Mouse (Mus musculus): Measurements from ENCODE around the gene Vps13d. TPM values are rescaled to one million over a fixed set of nuclear protein-coding genes. Genes with fewer than 3 reads are reported as not detected.
A peak's percentile ranks its signal among the peaks of the same experiment; 100 is the strongest.

Gene Vps13d
- polyA plus RNA-seq, 1 experiment from 2014 or later: 8.8 TPM

DNA sequence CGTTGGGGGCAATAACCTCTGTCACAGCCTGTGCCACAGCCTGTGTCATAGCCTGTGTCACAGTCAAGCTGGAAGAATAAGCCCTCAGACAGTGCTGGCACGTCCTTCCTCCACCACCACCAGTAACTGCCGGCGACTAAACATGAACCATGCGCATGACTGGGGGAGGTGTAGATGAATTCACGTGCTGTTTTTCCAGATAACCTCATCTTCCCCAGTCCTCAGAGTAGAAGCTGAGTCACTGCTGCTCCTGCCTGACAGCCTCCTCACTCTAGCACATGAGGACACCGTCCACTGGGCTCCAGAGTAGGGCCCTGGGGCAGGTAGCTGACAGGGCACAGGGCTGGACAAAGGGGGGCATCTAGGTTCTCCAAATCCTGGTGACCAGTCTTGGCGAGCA, 27.3 kb upstream of the Vps13d start:
- Histone ChIP-seq H3K4me1 (no peaks in the 10 kb centered on the region), H3K4me2 (no peak overlapping the region), H3K27me3 (replicated peaks) (no peaks in the 10 kb centered on the region), H3K27ac (no peak overlapping the region), H3K9ac (no peak overlapping the region), H3K36me3 (no peaks in the 10 kb centered on the region), H3K9me3 (no peaks in the 10 kb centered on the region), H3K4me3 (replicated peaks) (no peak overlapping the region)
- WGBS: 77% methylated on average over 8 of the region's 8 CpGs
- peak; percentile 74; the same call in 1 of the 2 replicates for ATAC-seq (ENCODE audit: insufficient read depth, low FRiP score, low read depth)

DNA sequence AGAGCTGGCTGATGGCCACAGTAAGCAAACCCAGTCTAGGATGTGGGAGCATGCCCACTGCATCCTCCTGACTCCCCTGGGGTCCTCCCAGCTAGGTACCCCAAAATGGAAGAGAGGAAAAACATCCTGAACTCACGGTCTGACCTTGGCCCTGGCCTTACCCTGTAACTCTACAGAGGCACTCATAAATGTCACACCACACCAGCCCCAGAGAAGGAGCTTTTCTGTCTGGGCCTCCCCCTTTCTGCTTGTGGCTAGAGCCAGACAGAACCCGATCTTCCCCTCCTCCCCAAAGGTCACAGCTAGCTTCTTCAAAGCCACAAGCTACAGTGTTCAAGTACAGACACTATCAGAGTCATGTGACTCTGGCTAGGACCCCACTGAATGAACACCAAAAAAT, 26.6 kb upstream of the Vps13d start:
- Histone ChIP-seq H3K27me3 (replicated peaks) (no peaks in the 10 kb centered on the region), H3K4me1 (no peaks in the 10 kb centered on the region), H3K27ac (no peak overlapping the region), H3K9ac (no peak overlapping the region), H3K4me2 (no peak overlapping the region), H3K36me3 (no peaks in the 10 kb centered on the region), H3K9me3 (no peaks in the 10 kb centered on the region), H3K4me3 (replicated peaks) (no peak overlapping the region)
- no peak for ATAC-seq (ENCODE audit: insufficient read depth, low FRiP score, low read depth)
- 59% methylated on average over 2 of the region's 2 CpGs for WGBS

DNA sequence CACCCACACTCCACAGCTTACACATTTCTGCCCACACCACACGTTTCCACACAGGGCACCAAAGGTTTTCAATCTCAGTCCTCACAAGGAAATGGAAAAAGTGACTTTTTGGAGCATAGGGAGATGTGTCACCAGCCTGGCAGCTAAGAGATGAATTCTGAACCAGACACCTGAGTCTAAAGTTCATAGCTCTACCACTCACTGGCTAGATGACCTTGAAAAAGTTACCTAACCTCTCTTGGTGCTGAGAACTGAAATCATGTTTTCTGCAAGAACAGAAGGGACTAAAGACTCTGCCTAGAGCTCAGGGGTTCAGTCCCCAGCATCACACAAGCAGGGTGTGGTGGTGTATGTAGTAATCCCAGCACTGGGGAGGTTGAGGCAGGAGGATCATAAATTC, 25.2 kb upstream of the Vps13d start:
- Histone ChIP-seq H3K27ac (no peak overlapping the region), H3K9me3 (no peaks in the 10 kb centered on the region), H3K4me1 (peaks cover under 1% of the 10 kb centered on the region; the same call in 1 of the 2 replicates), H3K4me3 (replicated peaks) (no peak overlapping the region), H3K36me3 (no peaks in the 10 kb centered on the region), H3K4me2 (no peak overlapping the region), H3K9ac (no peak overlapping the region), H3K27me3 (replicated peaks) (no peaks in the 10 kb centered on the region)
- 95% methylated on average over 1 of the region's 1 CpGs for WGBS
- ATAC-seq (ENCODE audit: insufficient read depth, low FRiP score, low read depth): no peak

DNA sequence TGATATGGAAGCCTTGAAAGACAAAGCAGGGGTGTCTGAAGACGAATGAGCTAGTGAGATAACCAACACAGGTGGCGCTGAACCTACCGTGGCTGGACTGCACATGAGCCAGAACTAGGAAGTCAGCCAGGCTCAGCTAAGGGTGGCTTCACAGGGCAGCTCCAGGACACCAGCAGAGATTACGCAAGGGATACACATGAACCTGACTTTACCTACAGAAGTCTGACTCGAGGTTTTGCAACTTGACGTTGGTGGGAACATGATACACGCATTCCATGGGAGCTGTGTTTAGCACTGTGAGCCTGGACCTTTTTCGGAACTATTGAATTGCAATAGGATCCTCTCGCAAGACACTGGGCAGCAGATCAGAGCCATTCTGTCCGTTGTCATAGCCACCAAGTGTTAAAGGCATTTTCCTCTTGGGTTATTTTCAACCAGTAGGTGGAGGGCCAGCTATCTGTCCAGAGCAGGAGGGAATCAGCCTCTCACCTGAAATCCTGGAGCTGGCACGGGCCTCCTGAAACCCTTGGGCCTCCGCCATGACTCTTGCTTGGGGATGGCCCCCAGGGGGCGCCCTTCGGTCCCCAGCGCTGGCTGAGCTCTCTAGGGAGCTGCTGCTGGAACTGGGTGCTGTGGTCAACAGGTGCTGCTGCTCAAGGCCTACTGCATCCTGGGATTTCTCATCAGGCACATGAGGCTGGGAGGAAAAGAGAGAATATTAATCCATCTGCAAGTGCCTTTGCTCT, 24.6 kb upstream of the Vps13d start:
- H3K27ac ChIP-seq: no peak overlapping the region

DNA sequence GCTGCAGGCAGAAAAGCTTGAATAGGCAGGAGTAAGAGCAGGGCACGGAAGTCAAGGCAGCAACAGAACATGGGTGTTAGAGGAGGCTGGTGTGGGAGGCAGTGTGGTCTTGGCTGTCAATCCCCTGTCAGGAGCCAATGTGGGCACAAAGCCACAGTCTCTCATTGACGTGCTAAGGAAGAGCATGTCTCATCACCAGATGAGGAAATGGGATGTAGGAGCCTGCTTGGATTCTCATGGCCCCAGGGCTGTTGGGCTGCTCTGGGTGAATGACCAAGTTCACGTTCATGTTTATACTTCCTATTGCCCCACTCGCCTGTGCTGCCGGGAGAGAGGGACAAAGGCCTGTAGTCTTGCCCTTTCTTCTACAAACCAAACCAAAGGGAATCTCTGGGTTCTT, 23.0 kb upstream of the Vps13d start:
- peaks cover 6% of the 10 kb centered on the region; the same call in 1 of the 2 replicates for H3K4me1 ChIP-seq
- no peak overlapping the region for H3K9ac ChIP-seq
- no peaks in the 10 kb centered on the region for H3K36me3 ChIP-seq
- 79% methylated on average over 5 of the region's 5 CpGs for WGBS
- no peak overlapping the region for H3K4me3 ChIP-seq (replicated peaks)
- H3K27me3 ChIP-seq (replicated peaks): no peaks in the 10 kb centered on the region
- no peak for ATAC-seq (ENCODE audit: insufficient read depth, low FRiP score, low read depth)
- no peaks in the 10 kb centered on the region for H3K9me3 ChIP-seq
- H3K27ac ChIP-seq: no peak overlapping the region
- H3K4me2 ChIP-seq: no peak overlapping the region

More for the DNA sequence above, 24.6 kb upstream of the Vps13d start:
- no peaks in the 10 kb centered on the region for H3K36me3 ChIP-seq
- H3K9me3 ChIP-seq: no peaks in the 10 kb centered on the region
- no peak overlapping the region for H3K4me2 ChIP-seq
- WGBS: 61% methylated on average over 15 of the region's 15 CpGs
- ATAC-seq (ENCODE audit: insufficient read depth, low FRiP score, low read depth): no peak
- H3K27me3 ChIP-seq (replicated peaks): no peaks in the 10 kb centered on the region
- H3K4me3 ChIP-seq (replicated peaks): no peak overlapping the region
- no peak overlapping the region for H3K9ac ChIP-seq
- peaks cover 6% of the 10 kb centered on the region; the same call in 1 of the 2 replicates for H3K4me1 ChIP-seq

DNA sequence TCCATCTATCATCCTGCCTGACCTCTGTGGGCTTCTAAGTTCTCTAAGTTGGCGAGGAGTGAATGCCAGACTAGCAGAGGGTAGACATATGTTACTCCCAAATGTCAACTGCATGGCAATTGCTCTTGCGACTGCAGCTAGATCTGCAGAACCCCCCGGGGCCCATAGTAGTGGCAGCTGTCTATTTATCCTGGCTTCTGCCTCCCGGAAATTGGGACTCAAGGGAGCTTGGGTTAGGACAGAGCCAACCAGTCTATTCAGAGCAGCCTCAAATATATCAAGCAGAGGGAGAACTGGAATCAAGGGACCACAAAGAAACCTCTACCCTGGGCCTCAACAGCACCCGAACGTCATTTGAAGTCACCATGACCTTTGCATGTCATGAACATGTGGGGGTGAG, 22.2 kb upstream of the Vps13d start:
- Histone ChIP-seq H3K27me3 (replicated peaks) (no peaks in the 10 kb centered on the region), H3K4me2 (no peak overlapping the region), H3K36me3 (no peaks in the 10 kb centered on the region), H3K4me3 (replicated peaks) (no peak overlapping the region), H3K27ac (no peak overlapping the region), H3K9me3 (no peaks in the 10 kb centered on the region), H3K4me1 (peaks cover 6% of the 10 kb centered on the region; the same call in 1 of the 2 replicates), H3K9ac (no peak overlapping the region)
- ATAC-seq (ENCODE audit: insufficient read depth, low FRiP score, low read depth): no peak
- WGBS: 81% methylated on average over 6 of the region's 6 CpGs

DNA sequence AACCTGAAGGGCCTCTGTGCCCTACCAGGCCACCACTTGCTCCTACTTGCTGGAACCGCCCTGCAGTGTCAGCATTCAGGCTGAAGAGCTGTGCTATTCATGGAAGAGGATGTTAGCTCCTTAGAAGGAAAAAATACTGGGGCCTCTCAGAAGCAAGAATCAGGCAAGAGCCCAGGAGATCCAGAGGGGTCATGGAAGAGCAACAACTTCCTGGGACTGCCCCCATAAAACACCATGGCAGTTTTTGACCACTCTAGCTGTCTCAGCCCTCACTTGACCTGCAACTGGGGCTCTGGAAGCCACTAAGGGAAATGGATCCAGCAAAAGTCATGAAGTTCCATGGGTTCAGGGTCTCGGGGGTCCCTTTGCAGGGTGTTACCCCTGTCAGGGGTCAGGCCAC, 20.6 kb upstream of the Vps13d start:
- H3K9ac ChIP-seq: no peak overlapping the region

DNA sequence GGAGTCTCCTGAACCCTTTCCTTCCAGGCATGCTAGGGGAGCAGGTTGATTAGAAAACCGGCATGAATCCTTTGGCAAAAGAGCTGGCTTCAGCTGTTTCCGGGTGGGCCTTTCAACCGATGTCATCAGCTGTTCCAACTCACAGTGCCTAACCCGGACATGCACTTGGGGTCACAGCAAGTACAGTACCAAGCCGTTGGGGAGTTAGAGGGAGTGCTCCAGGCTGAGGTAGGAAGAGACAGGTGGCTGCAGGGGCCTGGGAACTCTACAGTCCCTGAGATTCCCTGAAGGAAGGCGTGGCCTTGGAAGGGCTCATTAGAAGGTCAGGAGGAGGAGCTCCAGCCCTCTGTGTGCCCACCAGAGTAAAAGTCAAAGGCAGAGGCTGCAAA, 20.0 kb upstream of the Vps13d start:
- 35% methylated on average over 6 of the region's 6 CpGs for WGBS
- ATAC-seq (ENCODE audit: insufficient read depth, low FRiP score, low read depth): no peak
- no peaks in the 10 kb centered on the region for H3K27me3 ChIP-seq (replicated peaks)
- H3K9ac ChIP-seq: no peak overlapping the region
- H3K4me3 ChIP-seq (replicated peaks): no peak overlapping the region
- H3K9me3 ChIP-seq: no peaks in the 10 kb centered on the region
- no peak overlapping the region for H3K4me2 ChIP-seq
- H3K4me1 ChIP-seq: peaks cover 6% of the 10 kb centered on the region; the same call in 1 of the 2 replicates
- H3K27ac ChIP-seq: no peak overlapping the region
- no peaks in the 10 kb centered on the region for H3K36me3 ChIP-seq

More for the DNA sequence above, 20.6 kb upstream of the Vps13d start:
- no peak for ATAC-seq (ENCODE audit: insufficient read depth, low FRiP score, low read depth)
- H3K36me3 ChIP-seq: no peaks in the 10 kb centered on the region
- H3K4me1 ChIP-seq: peaks cover 6% of the 10 kb centered on the region; the same call in 1 of the 2 replicates
- H3K27ac ChIP-seq: no peak overlapping the region
- 66% methylated on average over 2 of the region's 2 CpGs for WGBS
- H3K27me3 ChIP-seq (replicated peaks): no peaks in the 10 kb centered on the region
- no peaks in the 10 kb centered on the region for H3K9me3 ChIP-seq
- no peak overlapping the region for H3K4me2 ChIP-seq
- no peak overlapping the region for H3K4me3 ChIP-seq (replicated peaks)

DNA sequence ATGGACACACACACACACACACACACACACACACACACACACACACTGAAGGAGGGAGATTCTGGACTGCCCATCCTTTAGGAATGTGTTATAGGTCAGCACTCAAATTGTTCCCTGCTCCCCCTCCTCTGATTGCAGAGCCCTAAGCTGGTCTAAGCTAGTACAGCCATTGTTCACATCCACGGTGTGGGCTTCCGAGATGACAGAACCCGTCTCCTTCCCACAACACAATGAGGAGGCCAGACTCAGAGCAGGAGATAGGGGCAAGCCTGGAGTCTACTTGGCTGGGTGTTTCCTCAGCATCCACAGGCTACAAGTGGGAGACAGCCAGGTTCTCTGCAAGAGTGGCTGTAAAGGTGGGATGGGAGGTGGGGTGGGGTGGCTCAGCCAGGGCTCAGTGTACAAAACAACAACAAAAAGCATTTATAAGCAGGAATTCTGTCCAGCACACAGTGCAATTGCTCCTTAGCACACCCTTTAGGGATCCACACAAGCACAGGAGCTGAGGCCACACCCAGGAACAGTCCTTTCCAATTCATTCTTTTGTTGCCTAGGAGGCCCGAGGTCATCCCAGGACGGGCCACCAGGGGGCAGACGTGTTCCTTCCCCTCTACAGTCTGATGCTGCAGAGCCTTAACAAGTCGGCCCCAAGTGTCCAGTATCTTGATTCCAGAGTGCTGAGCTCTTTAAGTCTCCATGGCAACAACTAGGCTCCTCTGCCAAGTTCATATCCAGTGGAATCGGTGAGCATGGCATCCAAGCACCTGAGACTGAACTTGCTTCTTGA, 19.4 kb upstream of the Vps13d start:
- no peaks in the 10 kb centered on the region for H3K36me3 ChIP-seq
- no peak overlapping the region for H3K27ac ChIP-seq
- WGBS: 29% methylated on average over 8 of the region's 8 CpGs
- H3K4me1 ChIP-seq: peaks cover 6% of the 10 kb centered on the region; the same call in 1 of the 2 replicates
- peak; percentile 67 for ATAC-seq (ENCODE audit: insufficient read depth, low FRiP score, low read depth)
- no peaks in the 10 kb centered on the region for H3K27me3 ChIP-seq (replicated peaks)
- H3K4me3 ChIP-seq (replicated peaks): no peak overlapping the region
- H3K9ac ChIP-seq: no peak overlapping the region
- H3K4me2 ChIP-seq: no peak overlapping the region
- H3K9me3 ChIP-seq: no peaks in the 10 kb centered on the region

DNA sequence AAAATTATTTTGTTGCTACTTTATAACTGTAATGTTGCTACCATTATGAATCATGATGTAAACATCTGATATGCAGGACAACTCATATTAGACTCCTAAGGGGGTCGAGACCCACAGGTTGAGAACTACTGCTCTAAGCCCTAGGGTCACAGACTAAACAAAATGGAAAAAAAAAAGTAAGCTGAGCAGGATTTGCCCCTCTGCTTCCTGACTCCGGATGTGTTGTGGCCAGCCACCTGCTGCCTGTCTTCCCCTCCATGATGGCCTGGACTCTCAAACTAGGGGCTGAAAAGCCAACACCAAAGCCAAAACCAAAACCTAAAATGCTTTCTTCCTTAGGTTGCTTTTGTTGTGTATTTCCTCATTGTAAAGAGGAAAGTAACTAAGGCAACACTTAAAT, 16.3 kb upstream of the Vps13d start:
- 52% methylated on average over 2 of the region's 2 CpGs for WGBS
- Histone ChIP-seq H3K9ac (no peak overlapping the region), H3K9me3 (no peaks in the 10 kb centered on the region), H3K36me3 (no peaks in the 10 kb centered on the region), H3K27ac (no peak overlapping the region), H3K4me1 (peaks cover 6% of the 10 kb centered on the region; the same call in 1 of the 2 replicates), H3K4me2 (no peak overlapping the region), H3K4me3 (replicated peaks) (no peak overlapping the region), H3K27me3 (replicated peaks) (no peaks in the 10 kb centered on the region)
- ATAC-seq (ENCODE audit: insufficient read depth, low FRiP score, low read depth): no peak

DNA sequence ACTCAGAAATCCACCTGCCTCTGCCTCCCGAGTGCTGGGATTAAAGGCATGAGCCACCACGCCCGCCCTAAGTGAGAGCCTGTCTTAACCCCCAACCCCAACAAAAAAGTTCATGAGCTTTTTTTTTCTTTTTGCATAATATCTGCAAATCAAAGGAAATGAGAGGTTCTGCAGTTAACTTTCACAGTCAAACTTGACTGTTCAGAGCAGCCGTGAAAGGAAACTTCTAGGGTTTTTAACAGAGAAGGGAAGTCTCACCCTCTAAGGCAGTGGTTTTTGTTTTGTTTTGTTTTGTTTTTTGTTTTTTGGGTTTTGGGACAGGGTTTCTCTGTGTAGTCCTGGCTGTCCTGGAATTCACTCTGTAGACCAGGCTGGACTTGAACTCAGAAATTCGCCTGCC, 15.8 kb upstream of the Vps13d start:
- WGBS: 89% methylated on average over 5 of the region's 5 CpGs
- ATAC-seq (ENCODE audit: insufficient read depth, low FRiP score, low read depth): no peak
- Histone ChIP-seq H3K27ac (no peak overlapping the region), H3K4me1 (peaks cover 6% of the 10 kb centered on the region; the same call in 1 of the 2 replicates), H3K4me2 (no peak overlapping the region), H3K36me3 (no peaks in the 10 kb centered on the region), H3K9me3 (no peaks in the 10 kb centered on the region), H3K9ac (no peak overlapping the region), H3K4me3 (replicated peaks) (no peak overlapping the region), H3K27me3 (replicated peaks) (no peaks in the 10 kb centered on the region)

DNA sequence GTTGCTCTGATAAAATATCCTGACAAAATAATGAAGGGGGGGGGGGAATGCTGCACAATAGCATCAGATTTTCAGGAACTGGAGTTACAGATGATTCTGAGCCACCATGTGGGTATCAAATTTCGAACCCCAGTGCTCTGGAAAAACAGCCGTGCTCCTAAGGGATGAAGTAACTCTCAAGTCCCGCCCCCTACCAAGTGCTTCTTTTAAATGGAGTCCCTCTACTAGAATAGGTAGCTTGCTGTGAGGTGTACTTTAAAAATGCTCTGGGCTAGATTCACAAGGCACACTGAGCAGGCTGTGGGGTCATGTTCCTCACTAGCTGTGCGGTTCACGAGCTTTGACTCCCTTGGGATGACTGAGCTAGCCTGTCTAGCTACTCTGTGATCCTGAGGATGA, 14.9 kb upstream of the Vps13d start:
- peaks cover 3% of the 10 kb centered on the region; the same call in 1 of the 2 replicates for H3K4me1 ChIP-seq
- no peak overlapping the region for H3K4me2 ChIP-seq
- H3K27me3 ChIP-seq (replicated peaks): no peaks in the 10 kb centered on the region
- WGBS: 47% methylated on average over 5 of the region's 5 CpGs
- no peak overlapping the region for H3K27ac ChIP-seq
- H3K36me3 ChIP-seq: no peaks in the 10 kb centered on the region
- H3K4me3 ChIP-seq (replicated peaks): no peak overlapping the region
- H3K9ac ChIP-seq: no peak overlapping the region
- no peaks in the 10 kb centered on the region for H3K9me3 ChIP-seq
- ATAC-seq (ENCODE audit: insufficient read depth, low FRiP score, low read depth): no peak

Measured in stomach, embryonic 15.5 days (tissue).